Mouse (Mus musculus): ENCODE data around the gene Gm44503. TPM values are rescaled to one million over a fixed set of nuclear protein-coding genes. Genes with fewer than 3 reads are reported as not detected.

Gm44503 gene
- total and polyA plus RNA-seq, 2 experiments = not detected

GRCm38 (mm10) chr9:73031421-73031820, 72.8 kb downstream of the Gm44503 start:
- no peaks in the 10 kb centered on the region for H3K27me3 ChIP-seq (ENCODE audit: control insufficient read depth, insufficient read depth, low read length)
- DNase-seq (ENCODE audit: extremely low read depth, low read depth, low spot score) = no peak
- WGBS = 83% methylated on average over 4 of the region's 4 CpGs
- no peaks in the 10 kb centered on the region for H3K4me1 ChIP-seq (ENCODE audit: control insufficient read depth, insufficient read depth, low read length)
- no peak overlapping the region for H3K4me3 ChIP-seq (ENCODE audit: insufficient read depth, low read depth, low read length)
- H3K79me2 ChIP-seq (ENCODE audit: control insufficient read depth, insufficient read depth, low read length) = no peaks in the 10 kb centered on the region
- no peak overlapping the region for H3K27ac ChIP-seq (replicated peaks; ENCODE audit: insufficient read depth, low read depth, low read length)
- H3K9ac ChIP-seq (ENCODE audit: low read depth, low read length) = no peak overlapping the region
- TF ChIP-seq POLR2A (IDR thresholded peaks at IDR 0.05; ENCODE audit: extremely low read depth, insufficient read depth, low read length) = no peak
- TF ChIP-seq CTCF (IDR thresholded peaks at IDR 0.05; ENCODE audit: low read depth, low read length) = no peak
- no peaks in the 10 kb centered on the region; the same call in none of the 2 replicates for H3K36me3 ChIP-seq (ENCODE audit: control insufficient read depth, insufficient read depth, low read length)

- TF ChIP-seq POLR2A (IDR thresholded peaks at IDR 0.05; ENCODE audit: extremely low read depth, insufficient read depth, low read length) = no peak
- TF ChIP-seq CTCF (IDR thresholded peaks at IDR 0.05; ENCODE audit: low read depth, low read length) = no peak
- WGBS = 90% methylated on average over 1 of the region's 1 CpGs
- Histone ChIP-seq H3K9ac (ENCODE audit: low read depth, low read length) (no peak overlapping the region), H3K4me3 (ENCODE audit: insufficient read depth, low read depth, low read length) (no peak overlapping the region), H3K36me3 (ENCODE audit: control insufficient read depth, insufficient read depth, low read length) (no peaks in the 10 kb centered on the region; the same call in none of the 2 replicates), H3K4me1 (ENCODE audit: control insufficient read depth, insufficient read depth, low read length) (no peaks in the 10 kb centered on the region; the same call in 1 of the 2 replicates), H3K27ac (replicated peaks; ENCODE audit: insufficient read depth, low read depth, low read length) (no peak overlapping the region), H3K27me3 (ENCODE audit: control insufficient read depth, insufficient read depth, low read length) (no peaks in the 10 kb centered on the region), H3K79me2 (ENCODE audit: control insufficient read depth, insufficient read depth, low read length) (no peaks in the 10 kb centered on the region)
- DNase-seq (ENCODE audit: extremely low read depth, low read depth, low spot score) = no peak
These were observed 74.8 kb downstream of the Gm44503 start for GRCm38 (mm10) chr9:73033406-73033805.

GRCm38 (mm10) chr9:73039222-73039945, 80.7 kb downstream of the Gm44503 start:
- peaks cover 6% of the 10 kb centered on the region; the same call in 1 of the 2 replicates for H3K79me2 ChIP-seq (ENCODE audit: control insufficient read depth, insufficient read depth, low read length)
- peak overlapping the region; percentile 47 for H3K27ac ChIP-seq (replicated peaks; ENCODE audit: insufficient read depth, low read depth, low read length)
- peak; percentile 79 for DNase-seq (ENCODE audit: extremely low read depth, low read depth, low spot score)
- peak overlapping the region; percentile 99 for H3K4me3 ChIP-seq (ENCODE audit: insufficient read depth, low read depth, low read length)
- H3K27me3 ChIP-seq (ENCODE audit: control insufficient read depth, insufficient read depth, low read length) = no peaks in the 10 kb centered on the region
- peak overlapping the region; percentile 87 for H3K9ac ChIP-seq (ENCODE audit: low read depth, low read length)
- H3K4me1 ChIP-seq (ENCODE audit: control insufficient read depth, insufficient read depth, low read length) = peaks cover 9% of the 10 kb centered on the region
- no peak for TF ChIP-seq CTCF (IDR thresholded peaks at IDR 0.05; ENCODE audit: low read depth, low read length)
- 0 out of 2 replicates have a peak, but pooled peaks have one; percentile 43 for TF ChIP-seq POLR2A (IDR thresholded peaks at IDR 0.05; ENCODE audit: extremely low read depth, insufficient read depth, low read length)
- WGBS = under 1% methylated on average over 49 of the region's 49 CpGs
- no peaks in the 10 kb centered on the region for H3K36me3 ChIP-seq (ENCODE audit: control insufficient read depth, insufficient read depth, low read length)

- H3K4me1 ChIP-seq (ENCODE audit: control insufficient read depth, insufficient read depth, low read length) = peaks cover 9% of the 10 kb centered on the region
- no peak for DNase-seq (ENCODE audit: extremely low read depth, low read depth, low spot score)
- 23% methylated on average over 6 of the region's 6 CpGs for WGBS
- peak within 1 kb of the TSS; percentile 99 for H3K4me3 ChIP-seq (ENCODE audit: insufficient read depth, low read depth, low read length)
- peak within 1 kb of the TSS; percentile 47 for H3K27ac ChIP-seq (replicated peaks; ENCODE audit: insufficient read depth, low read depth, low read length)
- H3K79me2 ChIP-seq (ENCODE audit: control insufficient read depth, insufficient read depth, low read length) = peaks cover 6% of the 10 kb centered on the region; the same call in 1 of the 2 replicates
- no peaks in the 10 kb centered on the region for H3K36me3 ChIP-seq (ENCODE audit: control insufficient read depth, insufficient read depth, low read length)
- no peak for TF ChIP-seq POLR2A (IDR thresholded peaks at IDR 0.05; ENCODE audit: extremely low read depth, insufficient read depth, low read length)
- no peak for TF ChIP-seq CTCF (IDR thresholded peaks at IDR 0.05; ENCODE audit: low read depth, low read length)
- no peaks in the 10 kb centered on the region for H3K27me3 ChIP-seq (ENCODE audit: control insufficient read depth, insufficient read depth, low read length)
- H3K9ac ChIP-seq (ENCODE audit: low read depth, low read length) = peak within 1 kb of the TSS; percentile 87
These were observed 81.4 kb downstream of the Gm44503 start, which contains the start of gene Pigb for GRCm38 (mm10) chr9:73040080-73040479. TSS of gene Pigb (minus strand) at chr9:73040378.

GRCm38 (mm10) chr9:73044146-73045079, 85.8 kb downstream of the Gm44503 start, which contains the start of gene Rab27a:
TSS of gene Rab27a (plus strand) at chr9:73044854.
- H3K4me1 ChIP-seq (ENCODE audit: control insufficient read depth, insufficient read depth, low read length) = peaks cover 7% of the 10 kb centered on the region
- peaks cover 6% of the 10 kb centered on the region; the same call in 1 of the 2 replicates for H3K79me2 ChIP-seq (ENCODE audit: control insufficient read depth, insufficient read depth, low read length)
- TF ChIP-seq POLR2A (IDR thresholded peaks at IDR 0.05; ENCODE audit: extremely low read depth, insufficient read depth, low read length) (0 out of 2 replicates have a peak, but pooled peaks have one; percentile 26), CTCF (IDR thresholded peaks at IDR 0.05; ENCODE audit: low read depth, low read length) (peak; percentile 97)
- WGBS = under 1% methylated on average over 41 of the region's 41 CpGs
- DNase-seq (ENCODE audit: extremely low read depth, low read depth, low spot score) = peak; percentile 63
- peak within 1 kb of the TSS; percentile 65 for H3K4me3 ChIP-seq (ENCODE audit: insufficient read depth, low read depth, low read length)
- no peaks in the 10 kb centered on the region for H3K27me3 ChIP-seq (ENCODE audit: control insufficient read depth, insufficient read depth, low read length)
- no peak within 1 kb of the TSS; the same call in 1 of the 2 replicates for H3K27ac ChIP-seq (replicated peaks; ENCODE audit: insufficient read depth, low read depth, low read length)
- no peaks in the 10 kb centered on the region for H3K36me3 ChIP-seq (ENCODE audit: control insufficient read depth, insufficient read depth, low read length)
- H3K9ac ChIP-seq (ENCODE audit: low read depth, low read length) = peak within 1 kb of the TSS; percentile 65
